Mouse (Mus musculus): ENCODE results near the gene Nudt17. TPM values are rescaled to one million over a fixed set of nuclear protein-coding genes. Genes with fewer than 3 reads are reported as not detected.

Gene Nudt17
- polyA plus RNA-seq, 1 experiment = 0.17 TPM

GRCm38 (mm10) chr3:96706984-96707383, 1.4 kb downstream of the Nudt17 start:
- peaks cover 75% of the 10 kb centered on the region for H3K36me3 ChIP-seq (replicated peaks; ENCODE audit: low read length)

GRCm38 (mm10) chr3:96706217-96706616, 2.1 kb downstream of the Nudt17 start:
- no peak overlapping the region for H3K4me3 ChIP-seq (replicated peaks)
- TF ChIP-seq GATA1 (IDR thresholded peaks at IDR 0.05; ENCODE audit: borderline replicate concordance, low read length) (no peak), FLI1 (IDR thresholded peaks at IDR 0.05; ENCODE audit: low read length) (no peak)
- H3K27me3 ChIP-seq (replicated peaks) = peaks cover 17% of the 10 kb centered on the region
- H3K9me3 ChIP-seq = 0 out of 2 replicates have a peak, but pooled peaks cover 4% of the 10 kb centered on the region
- H3K4me1 ChIP-seq = peaks cover 27% of the 10 kb centered on the region
- peaks cover 75% of the 10 kb centered on the region for H3K36me3 ChIP-seq (replicated peaks; ENCODE audit: low read length)

More at GRCm38 (mm10) chr3:96706984-96707383, 1.4 kb downstream of the Nudt17 start:
- Histone ChIP-seq H3K4me3 (replicated peaks) (no peak overlapping the region), H3K9me3 (0 out of 2 replicates have a peak, but pooled peaks cover 4% of the 10 kb centered on the region), H3K27me3 (replicated peaks) (peaks cover 17% of the 10 kb centered on the region), H3K4me1 (peaks cover 27% of the 10 kb centered on the region)
- no peak for TF ChIP-seq GATA1 (IDR thresholded peaks at IDR 0.05; ENCODE audit: borderline replicate concordance, low read length)
- TF ChIP-seq FLI1 (IDR thresholded peaks at IDR 0.05; ENCODE audit: low read length) = no peak

GRCm38 (mm10) chr3:96704778-96705177, 3.6 kb downstream of the Nudt17 start:
- TF ChIP-seq FLI1 (IDR thresholded peaks at IDR 0.05; ENCODE audit: low read length) (no peak), GATA1 (IDR thresholded peaks at IDR 0.05; ENCODE audit: borderline replicate concordance, low read length) (no peak)
- Histone ChIP-seq H3K4me1 (peaks cover 30% of the 10 kb centered on the region), H3K4me3 (replicated peaks) (no peak overlapping the region), H3K9me3 (no peaks in the 10 kb centered on the region), H3K27me3 (replicated peaks) (peaks cover 17% of the 10 kb centered on the region), H3K36me3 (replicated peaks; ENCODE audit: low read length) (peaks cover 75% of the 10 kb centered on the region)

GRCm38 (mm10) chr3:96701003-96701402, 7.4 kb downstream of the Nudt17 start:
- Histone ChIP-seq H3K27me3 (replicated peaks) (no peaks in the 10 kb centered on the region), H3K9me3 (no peaks in the 10 kb centered on the region), H3K4me3 (replicated peaks) (no peak overlapping the region), H3K36me3 (replicated peaks; ENCODE audit: low read length) (peaks cover 77% of the 10 kb centered on the region), H3K4me1 (peaks cover 38% of the 10 kb centered on the region)
- no peak for TF ChIP-seq FLI1 (IDR thresholded peaks at IDR 0.05; ENCODE audit: low read length)
- TF ChIP-seq GATA1 (IDR thresholded peaks at IDR 0.05; ENCODE audit: borderline replicate concordance, low read length) = no peak

GRCm38 (mm10) chr3:96700376-96700775, 8.0 kb downstream of the Nudt17 start:
- peaks cover 44% of the 10 kb centered on the region for H3K4me1 ChIP-seq
- H3K4me3 ChIP-seq (replicated peaks) = no peak overlapping the region
- H3K36me3 ChIP-seq (replicated peaks; ENCODE audit: low read length) = peaks cover 71% of the 10 kb centered on the region
- no peaks in the 10 kb centered on the region for H3K27me3 ChIP-seq (replicated peaks)
- TF ChIP-seq FLI1 (IDR thresholded peaks at IDR 0.05; ENCODE audit: low read length) = no peak
- TF ChIP-seq GATA1 (IDR thresholded peaks at IDR 0.05; ENCODE audit: borderline replicate concordance, low read length) = no peak
- no peaks in the 10 kb centered on the region for H3K9me3 ChIP-seq

GRCm38 (mm10) chr3:96698993-96699690, 9.2 kb downstream of the Nudt17 start:
- no peak overlapping the region for H3K4me3 ChIP-seq (replicated peaks)
- TF ChIP-seq GATA1 (IDR thresholded peaks at IDR 0.05; ENCODE audit: borderline replicate concordance, low read length) (no peak), FLI1 (IDR thresholded peaks at IDR 0.05; ENCODE audit: low read length) (no peak)
- no peaks in the 10 kb centered on the region for H3K9me3 ChIP-seq
- H3K27me3 ChIP-seq (replicated peaks) = no peaks in the 10 kb centered on the region
- H3K4me1 ChIP-seq = peaks cover 45% of the 10 kb centered on the region
- peaks cover 59% of the 10 kb centered on the region for H3K36me3 ChIP-seq (replicated peaks; ENCODE audit: low read length)

GRCm38 (mm10) chr3:96696766-96697732, 11.3 kb downstream of the Nudt17 start:
- peaks cover 39% of the 10 kb centered on the region for H3K36me3 ChIP-seq (replicated peaks; ENCODE audit: low read length)
- TF ChIP-seq FLI1 (IDR thresholded peaks at IDR 0.05; ENCODE audit: low read length) (no peak), GATA1 (IDR thresholded peaks at IDR 0.05; ENCODE audit: borderline replicate concordance, low read length) (no peak)
- H3K4me1 ChIP-seq = peaks cover 52% of the 10 kb centered on the region
- no peaks in the 10 kb centered on the region for H3K9me3 ChIP-seq
- H3K4me3 ChIP-seq (replicated peaks) = peak overlapping the region; percentile 96
- H3K27me3 ChIP-seq (replicated peaks) = no peaks in the 10 kb centered on the region

GRCm38 (mm10) chr3:96696198-96696765, 12.1 kb downstream of the Nudt17 start, which contains the start of gene Pias3:
TSS of gene Pias3 (plus strand) at chr3:96696384.
- peaks cover 31% of the 10 kb centered on the region for H3K36me3 ChIP-seq (replicated peaks; ENCODE audit: low read length)
- peak within 1 kb of the TSS; percentile 96 for H3K4me3 ChIP-seq (replicated peaks)

GRCm38 (mm10) chr3:96693579-96693978, 14.8 kb downstream of the Nudt17 start:
- TF ChIP-seq GATA1 (IDR thresholded peaks at IDR 0.05; ENCODE audit: borderline replicate concordance, low read length) = no peak
- TF ChIP-seq FLI1 (IDR thresholded peaks at IDR 0.05; ENCODE audit: low read length) = no peak
- H3K4me1 ChIP-seq = peaks cover 67% of the 10 kb centered on the region

More at GRCm38 (mm10) chr3:96696198-96696765, 12.1 kb downstream of the Nudt17 start, which contains the start of gene Pias3:
- Histone ChIP-seq H3K27me3 (replicated peaks) (no peaks in the 10 kb centered on the region), H3K9me3 (no peaks in the 10 kb centered on the region), H3K4me1 (peaks cover 59% of the 10 kb centered on the region)
- TF ChIP-seq GATA1 (IDR thresholded peaks at IDR 0.05; ENCODE audit: borderline replicate concordance, low read length) = no peak
- TF ChIP-seq FLI1 (IDR thresholded peaks at IDR 0.05; ENCODE audit: low read length) = no peak

More at GRCm38 (mm10) chr3:96693579-96693978, 14.8 kb downstream of the Nudt17 start:
- no peak overlapping the region for H3K4me3 ChIP-seq (replicated peaks)
- no peaks in the 10 kb centered on the region for H3K27me3 ChIP-seq (replicated peaks)
- peaks cover 7% of the 10 kb centered on the region for H3K36me3 ChIP-seq (replicated peaks; ENCODE audit: low read length)
- no peaks in the 10 kb centered on the region for H3K9me3 ChIP-seq

Measured in megakaryocyte, embryonic 14.5 days (primary cell).